Mouse (Mus musculus) kidney, postnatal 36 days (tissue): ENCODE data around the gene Wapl.
A peak's percentile ranks its signal among the peaks of the same experiment; 100 is the strongest.

ENCODE experiments used
- DNase-seq, 2 experiments: peaks; one replicate each; pipeline ENCODE4 v3.0.0; 2021 to 2022; ENCODE audit warnings: mixed read lengths in 2 of 2

Wapl gene

DNA sequence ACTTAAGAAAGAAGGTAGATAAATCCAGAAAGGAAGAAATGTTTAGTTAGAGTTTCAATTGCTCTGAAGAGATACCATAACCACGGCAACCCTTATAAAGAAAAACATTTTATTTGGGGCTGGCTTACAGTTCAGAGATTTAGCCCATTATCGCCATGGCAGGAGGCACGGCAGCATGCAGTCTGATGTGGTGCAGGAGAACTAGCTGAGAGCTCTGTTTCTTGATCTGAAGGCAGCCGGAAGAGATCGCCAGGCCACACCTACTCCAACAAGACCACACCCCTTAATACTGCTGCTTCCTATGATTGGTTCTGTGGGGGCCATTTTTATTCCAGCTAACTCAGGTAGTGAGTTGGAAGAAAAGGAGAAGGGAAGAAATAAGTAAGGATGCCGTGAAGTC lies 100.5 kb downstream of the Wapl start:
- DNase-seq: no peak

DNA sequence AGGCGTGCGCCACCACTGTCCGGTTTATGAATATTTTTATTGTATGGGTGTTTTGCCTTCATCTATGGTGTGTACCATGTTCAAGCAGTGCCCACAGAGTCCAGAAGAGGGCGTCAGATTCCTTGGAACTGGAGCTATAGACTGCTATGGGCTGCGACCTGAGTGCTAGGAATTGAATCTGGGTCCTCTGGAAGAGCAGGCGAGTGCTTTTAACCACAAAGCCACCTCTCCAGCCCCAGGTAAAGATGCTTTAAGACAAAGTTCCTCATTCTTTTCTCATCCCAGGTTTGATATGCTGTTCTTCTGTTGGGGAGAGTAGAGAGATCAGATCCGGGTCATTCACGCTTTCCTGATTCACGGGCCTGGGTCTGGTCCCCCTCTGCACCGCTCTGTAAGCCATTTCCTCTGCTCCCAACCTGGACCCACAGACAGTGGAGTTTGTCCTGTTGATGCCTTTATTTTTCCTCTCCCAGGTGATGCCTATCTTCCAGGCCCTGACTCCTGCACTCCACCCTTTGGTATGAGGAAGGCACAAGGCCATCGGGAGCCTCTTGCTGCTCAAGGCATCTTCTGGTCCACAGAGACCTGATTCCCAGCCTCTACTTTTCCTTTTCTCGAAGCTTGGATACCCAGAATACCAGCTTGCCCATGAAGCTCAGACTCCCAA lies 103.1 kb downstream of the Wapl start:
- no peak for DNase-seq

DNA sequence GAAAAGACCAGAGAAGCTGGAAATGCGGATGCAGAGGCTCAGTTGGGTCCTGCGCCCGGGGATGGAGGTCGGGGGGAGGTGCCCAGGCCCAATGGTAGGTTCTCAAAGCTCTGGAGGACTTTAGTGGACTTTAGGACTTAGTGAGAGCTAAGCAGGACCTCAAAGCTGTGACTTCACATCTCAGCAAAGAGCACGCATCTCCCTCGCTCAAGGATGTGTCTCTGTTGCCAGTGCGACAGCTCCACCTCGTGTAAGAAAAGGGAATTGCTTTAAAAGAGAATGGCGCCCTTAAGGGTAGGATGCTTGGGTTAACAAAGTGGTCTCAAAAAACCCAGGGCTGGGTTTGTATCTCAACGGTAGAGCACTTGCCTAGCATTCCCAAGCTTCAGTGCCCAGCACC lies 104.1 kb downstream of the Wapl start:
- DNase-seq: peak; percentile 38 to 61

DNA sequence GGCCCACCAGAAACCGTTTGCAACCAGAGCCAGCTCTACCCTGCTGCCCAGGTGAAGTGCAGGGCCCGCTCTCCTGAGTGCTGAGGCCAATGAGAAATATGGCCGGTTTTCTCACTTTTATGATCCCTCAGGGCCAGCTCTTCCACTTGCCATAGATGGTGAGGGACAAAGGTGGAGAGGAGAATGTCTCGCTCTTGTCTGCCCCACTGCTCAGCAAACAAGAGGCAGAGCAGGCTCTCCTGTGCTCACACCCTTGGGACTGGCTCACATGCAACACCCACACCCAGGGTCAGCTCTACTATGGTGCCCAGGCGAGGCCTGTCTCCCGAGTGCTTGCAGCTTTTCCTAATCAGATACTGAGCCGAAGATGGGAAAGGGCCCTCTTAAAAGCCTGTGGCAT lies 105.0 kb downstream of the Wapl start:
- DNase-seq: no peak

DNA sequence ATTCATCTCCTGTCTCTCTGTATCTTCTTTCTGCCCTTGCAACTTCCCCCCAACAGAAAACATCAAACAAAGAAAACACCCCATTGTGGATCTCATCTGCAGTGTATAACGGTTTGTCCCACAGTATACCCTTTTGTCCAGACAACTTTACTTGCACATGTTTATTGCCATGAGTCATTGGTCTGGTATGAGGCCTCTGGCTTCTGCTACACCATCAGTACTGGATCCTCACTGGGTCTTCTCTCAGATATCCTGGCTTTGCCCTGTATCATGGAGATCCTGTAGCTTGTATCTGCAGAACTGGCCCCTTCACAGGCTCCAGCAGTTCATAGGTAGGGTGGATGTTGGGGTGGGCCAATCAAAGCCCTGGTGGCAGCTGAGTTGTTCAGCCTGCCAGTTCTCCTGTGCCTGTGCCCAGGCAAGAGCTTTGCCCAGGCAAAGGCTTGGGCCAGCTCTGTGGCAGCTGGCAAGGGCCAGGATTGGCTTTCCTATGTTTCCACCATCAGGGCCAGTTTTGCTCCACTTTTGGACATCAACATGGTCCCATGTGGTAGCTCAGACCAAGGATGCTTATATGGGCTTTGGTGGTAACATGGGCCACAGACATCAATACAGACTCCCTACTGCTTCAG lies 119.8 kb downstream of the Wapl start:
- DNase-seq: no peak
